Mouse (Mus musculus): Measurements from ENCODE around the gene Gnaq.

The Gnaq gene

GRCm38 (mm10) chr19:16372752-16373486 is 240.3 kb downstream of the Gnaq start:
- in situ Hi-C loops (cut with MboI), result no loop called here

- in situ Hi-C loops (cut with MboI), result no loop called here
Measured at GRCm38 (mm10) chr19:16375881-16376280, 243.2 kb downstream of the Gnaq start.

DNA sequence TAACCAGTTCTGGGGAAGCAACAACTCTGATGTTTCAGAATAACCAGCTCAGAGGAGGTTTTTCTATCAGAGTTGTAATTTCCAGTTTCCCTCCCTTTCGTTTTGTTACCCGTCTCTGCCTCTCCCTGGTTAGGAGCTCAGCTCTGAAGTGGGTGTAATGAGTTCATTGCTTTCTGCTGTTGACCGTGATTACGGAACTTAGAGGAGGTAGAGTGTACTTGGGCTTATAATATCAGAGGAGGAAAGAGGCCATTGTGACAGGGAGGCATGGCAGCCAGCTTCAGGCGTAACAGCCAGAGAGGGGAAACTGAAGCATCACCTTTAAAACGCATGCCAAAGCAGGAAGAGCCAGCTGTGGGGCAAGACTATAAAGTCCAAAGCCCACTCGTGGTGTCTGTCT is 245.9 kb downstream of the Gnaq start:
- in situ Hi-C loops (cut with MboI), result no loop called here

- in situ Hi-C loops (cut with MboI), result no loop called here
Measured at GRCm38 (mm10) chr19:16379687-16380086, 247.1 kb downstream of the Gnaq start.

DNA sequence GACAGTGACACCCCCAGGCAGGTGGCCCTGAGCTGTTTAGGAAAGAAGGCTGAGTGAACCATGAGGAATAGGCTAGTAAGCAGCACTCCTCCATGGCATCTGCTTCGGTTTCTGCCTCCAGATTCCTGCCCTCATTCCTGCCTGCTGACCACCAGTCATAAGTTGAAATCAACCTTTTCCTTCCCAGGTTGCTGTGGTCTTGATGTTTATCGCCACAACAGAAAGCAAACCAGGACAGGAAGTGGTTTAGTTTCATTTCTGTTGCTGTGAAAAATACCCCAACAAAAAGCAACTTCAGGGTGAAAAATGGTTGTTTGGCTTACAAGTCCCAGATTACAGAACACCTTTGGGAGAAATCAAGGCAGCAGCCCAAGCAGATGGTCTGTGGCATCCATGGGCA is 249.8 kb downstream of the Gnaq start:
- in situ Hi-C loops (cut with MboI), result no loop called here

- in situ Hi-C loops (cut with MboI), result no loop called here
Measured at GRCm38 (mm10) chr19:16383127-16383526, 250.5 kb downstream of the Gnaq start.

GRCm38 (mm10) chr19:16384094-16384493 is 251.5 kb downstream of the Gnaq start:
- in situ Hi-C loops (cut with MboI), result no loop called here

- in situ Hi-C loops (cut with MboI), result no loop called here
Measured at GRCm38 (mm10) chr19:16384957-16385356, 252.3 kb downstream of the Gnaq start.

- in situ Hi-C loops (cut with MboI), result no loop called here
Measured at GRCm38 (mm10) chr19:16386514-16386913, 253.9 kb downstream of the Gnaq start.

GRCm38 (mm10) chr19:16390192-16390795 is 257.7 kb downstream of the Gnaq start:
- in situ Hi-C loops (cut with MboI), result no loop called here

- in situ Hi-C loops (cut with MboI), result no loop called here
Measured at GRCm38 (mm10) chr19:16394381-16394780, 261.8 kb downstream of the Gnaq start.

GRCm38 (mm10) chr19:16403101-16403500 is 270.5 kb downstream of the Gnaq start:
- in situ Hi-C loops (cut with MboI), result no loop called here

GRCm38 (mm10) chr19:16407727-16408126 is 275.1 kb downstream of the Gnaq start:
- in situ Hi-C loops (cut with MboI), result no loop called here

GRCm38 (mm10) chr19:16411302-16411701 is 278.7 kb downstream of the Gnaq start:
- in situ Hi-C loops (cut with MboI), result no loop called here

GRCm38 (mm10) chr19:16418086-16418663 is 285.5 kb downstream of the Gnaq start:
- in situ Hi-C loops (cut with MboI), result no loop called here

- in situ Hi-C loops (cut with MboI), result no loop called here
Measured at GRCm38 (mm10) chr19:16425596-16425995, 293.0 kb downstream of the Gnaq start.

- in situ Hi-C loops (cut with MboI), result no loop called here
Measured at GRCm38 (mm10) chr19:16431368-16431767, 298.7 kb downstream of the Gnaq start.

GRCm38 (mm10) chr19:16434879-16435278 is 302.2 kb downstream of the Gnaq start:
- in situ Hi-C loops (cut with MboI), result no loop called here

- in situ Hi-C loops (cut with MboI), result no loop called here
Measured at GRCm38 (mm10) chr19:16435531-16436231, 303.1 kb downstream of the Gnaq start, which contains the start of gene Gna14. Gna14 (plus strand) TSS chr19:16435762.

DNA sequence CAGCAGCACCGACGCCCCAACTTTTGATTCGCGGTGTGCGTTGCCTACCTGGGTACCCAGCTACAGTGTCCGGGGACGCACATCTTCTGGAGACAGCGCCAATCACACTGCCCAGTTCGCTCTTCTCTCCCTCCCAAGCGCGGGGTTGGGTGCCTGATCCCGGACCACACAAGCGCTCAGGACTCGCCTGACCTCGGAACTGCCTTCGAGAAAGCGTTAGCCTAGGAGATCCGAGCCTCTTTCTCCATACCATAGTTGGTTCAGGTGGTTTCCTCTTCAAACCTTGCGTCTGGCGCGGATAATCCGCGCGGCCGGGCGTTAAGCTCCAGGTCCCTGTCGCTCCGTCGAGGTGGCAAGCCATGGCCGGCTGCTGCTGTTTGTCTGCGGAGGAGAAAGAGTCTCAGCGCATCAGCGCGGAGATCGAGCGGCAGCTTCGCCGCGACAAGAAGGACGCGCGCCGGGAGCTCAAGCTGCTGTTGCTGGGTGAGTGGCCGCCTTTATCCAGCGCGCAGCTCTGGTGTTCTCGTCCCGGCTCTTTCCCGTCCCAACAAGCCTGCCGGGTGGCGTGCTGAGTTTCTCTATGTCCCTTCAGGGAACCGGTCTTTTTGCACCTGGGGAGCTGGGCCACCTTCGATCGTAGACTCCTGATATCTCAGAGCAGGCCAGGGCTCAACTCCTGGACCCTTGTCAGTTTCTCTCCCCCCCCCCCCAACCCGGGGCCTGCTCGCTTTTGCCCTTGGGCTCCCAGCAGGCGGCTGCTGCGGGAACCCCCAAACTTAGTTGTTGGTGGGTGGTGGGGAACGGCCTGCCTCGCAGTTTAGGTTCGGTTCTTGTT is 303.9 kb downstream of the Gnaq start:
- in situ Hi-C loops (cut with MboI), result no loop called here
